ENCODE assay signal across 24 mouse cellular contexts in the genomic region with DNA sequence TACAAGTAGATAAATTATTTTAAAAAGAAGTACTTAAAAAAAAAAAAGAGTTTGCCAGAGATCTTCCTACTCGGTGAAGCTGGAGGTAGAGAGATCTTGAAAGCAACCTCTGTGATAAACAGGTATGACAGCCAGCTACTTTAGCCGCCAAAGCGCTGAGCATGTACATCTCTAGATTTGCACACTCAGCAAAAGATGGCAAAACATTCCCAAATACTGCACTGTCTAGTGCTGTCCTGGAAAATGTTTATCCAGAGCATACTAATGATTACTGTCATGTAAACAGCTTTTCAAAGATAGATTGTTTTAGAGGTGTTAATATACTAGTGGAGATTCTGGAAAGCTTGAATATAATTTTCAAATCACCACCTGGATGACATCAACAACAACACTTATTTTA.
DNase-seq lines count a peak whose midpoint lies in the region; ATAC-seq and TF ChIP-seq lines count a peak whose summit lies in the region.
"Had no signal": no experiment of that assay in that cellular context is flagged by ENCODE, and none has a peak within 500 bp of the region (broad histone marks: within the 10 kb centered on the region; RNA-seq: fewer than 3 reads in every experiment).

No protein-coding gene starts in this region.

- in situ Hi-C loops in CH12.LX (cut with MboI; ENCODE audit: low pct_ligation_motif_present, low pct_unique_long_range_greater_than_20kb, low sequenced_read_pairs), result no loop called here

- no peak for TF ChIP-seq EP300 in CH12.LX (IDR thresholded peaks at IDR 0.05; ENCODE audit: low read length)

- TF ChIP-seq CTCF in gastrocnemius, adult 2 months (IDR thresholded peaks at IDR 0.05), result no peak
- no peak for TF ChIP-seq CTCF in CH12.LX (conservative IDR thresholded peaks at IDR 0.05 in 1 of 2, IDR thresholded peaks at IDR 0.05 in 1 of 2; ENCODE audit: low read depth in 2 of 2, low read length in 2 of 2)

- no peak for ATAC-seq in embryonic facial prominence, embryonic 13.5 days (ENCODE audit: insufficient number of reproducible peaks, insufficient read depth, low FRiP score, low TSS enrichment, low read depth)
- ATAC-seq in limb, embryonic 13.5 days (ENCODE audit: low FRiP score, low read depth), result no peak
- ATAC-seq: activated CD4-positive, CD25-positive, alpha-beta regulatory T cell, adult 4 months; forebrain, embryonic 15.5 days; intestine, postnatal 0 days had no signal

- WGBS in embryonic facial prominence, embryonic 13.5 days, result 84% methylated on average over 3 of the region's 3 CpGs
- 89% methylated on average over 3 of the region's 3 CpGs for WGBS in limb, embryonic 13.5 days

- no peaks in the 10 kb centered on the region for H3K27me3 ChIP-seq in CH12.LX (replicated peaks)
- no peaks in the 10 kb centered on the region for H3K27me3 ChIP-seq in embryonic facial prominence, embryonic 13.5 days
- 0 out of 2 replicates have a peak, but pooled peaks cover 5% of the 10 kb centered on the region for H3K27me3 ChIP-seq in limb, embryonic 13.5 days
- H3K27me3 ChIP-seq: forebrain, embryonic 12.5 days; forebrain, embryonic 15.5 days; heart, embryonic 12.5 days; heart, embryonic 15.5 days; hindbrain, embryonic 12.5 days; hindbrain, embryonic 15.5 days had no signal

- H3K79me2 ChIP-seq in CH12.LX (replicated peaks; ENCODE audit: control insufficient read depth, extremely low read depth, insufficient read depth, poor library complexity, severe bottlenecking), result no peaks in the 10 kb centered on the region

- H3K9ac ChIP-seq in CH12.LX (ENCODE audit: insufficient read depth, low read depth), result no peak overlapping the region
- H3K9ac ChIP-seq in embryonic facial prominence, embryonic 13.5 days, result no peak overlapping the region
- H3K9ac ChIP-seq in limb, embryonic 13.5 days, result no peak overlapping the region
- H3K9ac ChIP-seq: forebrain, embryonic 12.5 days; forebrain, embryonic 15.5 days; heart, embryonic 12.5 days; heart, embryonic 15.5 days; hindbrain, embryonic 12.5 days; hindbrain, embryonic 15.5 days had no signal

- H3K4me1 ChIP-seq in CH12.LX (ENCODE audit: control insufficient read depth in 1 of 2, insufficient read depth in 2 of 2), result peaks cover 14 to 62% of the 10 kb centered on the region in 2 experiments
- peaks cover 72% of the 10 kb centered on the region for H3K4me1 ChIP-seq in embryonic facial prominence, embryonic 13.5 days
- peaks cover 73% of the 10 kb centered on the region for H3K4me1 ChIP-seq in limb, embryonic 13.5 days
- H3K4me1 ChIP-seq: hindbrain, embryonic 15.5 days had no signal

- H3K4me3 ChIP-seq in gastrocnemius, adult 2 months, result peak overlapping the region; percentile 55
- H3K4me3 ChIP-seq in CH12.LX (replicated peaks in 1 of 3; ENCODE audit: low read depth in 2 of 3, low read length in 2 of 3, poor library complexity in 1 of 3), result no peak overlapping the region
- H3K4me3 ChIP-seq in embryonic facial prominence, embryonic 13.5 days, result no peak overlapping the region
- no peak overlapping the region for H3K4me3 ChIP-seq in limb, embryonic 13.5 days
- H3K4me3 ChIP-seq: erythroblast, embryonic 14.5 days; forebrain, embryonic 12.5 days; forebrain, embryonic 15.5 days; heart, embryonic 12.5 days; heart, embryonic 15.5 days; hindbrain, embryonic 12.5 days; hindbrain, embryonic 15.5 days had no signal

- TF ChIP-seq RAD21 in CH12.LX (IDR thresholded peaks at IDR 0.05; ENCODE audit: low read depth, low read length), result no peak

- TF ChIP-seq POLR2A in CH12.LX (IDR thresholded peaks at IDR 0.05; ENCODE audit: low read depth, low read length), result no peak

- peak overlapping the region; percentile 90 for H3K27ac ChIP-seq in gastrocnemius, adult 2 months
- H3K27ac ChIP-seq in CH12.LX (ENCODE audit: insufficient read depth, low read depth), result no peak overlapping the region
- peak overlapping the region; percentile 83 for H3K27ac ChIP-seq in embryonic facial prominence, embryonic 13.5 days
- peak overlapping the region; percentile 77; the same call in 1 of the 2 replicates for H3K27ac ChIP-seq in limb, embryonic 13.5 days
- H3K27ac ChIP-seq: forebrain, embryonic 15.5 days; heart, embryonic 15.5 days; hindbrain, embryonic 15.5 days had no signal

- no peaks in the 10 kb centered on the region for H3K9me3 ChIP-seq in CH12.LX (replicated peaks; ENCODE audit: low read length)
- H3K9me3 ChIP-seq in embryonic facial prominence, embryonic 13.5 days, result no peaks in the 10 kb centered on the region
- H3K9me3 ChIP-seq in limb, embryonic 13.5 days, result no peaks in the 10 kb centered on the region
- H3K9me3 ChIP-seq: forebrain, embryonic 12.5 days; forebrain, embryonic 15.5 days; heart, embryonic 12.5 days; heart, embryonic 15.5 days; hindbrain, embryonic 12.5 days; hindbrain, embryonic 15.5 days had no signal

- no peak overlapping the region for H3K4me2 ChIP-seq in CH12.LX (ENCODE audit: insufficient read depth, low read depth, poor library complexity, severe bottlenecking)
- H3K4me2 ChIP-seq in embryonic facial prominence, embryonic 13.5 days, result no peak overlapping the region
- H3K4me2 ChIP-seq in limb, embryonic 13.5 days (replicated peaks), result no peak overlapping the region
- H3K4me2 ChIP-seq: forebrain, embryonic 12.5 days; forebrain, embryonic 15.5 days; heart, embryonic 12.5 days; heart, embryonic 15.5 days; hindbrain, embryonic 12.5 days; hindbrain, embryonic 15.5 days had no signal

- intact Hi-C loops in gastrocnemius, adult 2 months (cut with DNase I), result loop anchor here (10.0 kb wide), 1 partner anchor 351 kb away; the partner anchor contains the start of gene Six2

- peaks cover 0 to 28% of the 10 kb centered on the region in 2 experiments for H3K36me3 ChIP-seq in CH12.LX (replicated peaks in 1 of 2; ENCODE audit: control insufficient read depth in 1 of 2, insufficient read depth in 1 of 2, low read length in 1 of 2)
- no peaks in the 10 kb centered on the region for H3K36me3 ChIP-seq in embryonic facial prominence, embryonic 13.5 days
- H3K36me3 ChIP-seq in limb, embryonic 13.5 days, result no peaks in the 10 kb centered on the region
- H3K36me3 ChIP-seq: forebrain, embryonic 12.5 days; forebrain, embryonic 15.5 days; heart, embryonic 12.5 days; heart, embryonic 15.5 days; hindbrain, embryonic 12.5 days; hindbrain, embryonic 15.5 days had no signal

- no peak for DNase-seq in gastrocnemius, adult 2 months
- DNase-seq in gastrocnemius, adult 8-10 months (ENCODE audit: low spot score in 2 of 2), result no peak
- no peak for DNase-seq in CH12.LX (ENCODE audit: extremely low read depth)
- no peak for DNase-seq in adrenal gland, adult 2 months
- no peak for DNase-seq in right cerebral cortex, postnatal 25 days
- DNase-seq in right cerebral cortex, postnatal 10 days (ENCODE audit: low spot score in 2 of 2), result no peak
- DNase-seq: adrenal gland, postnatal 10 days; adrenal gland, postnatal 36 days; B cell, adult 2 months; cerebellum, adult 18-20 months; cerebellum, adult 9-10 months; cerebellum, postnatal 14 days; heart, postnatal 10 days had no signal

- dilution Hi-C loops in CH12.LX (cut with MboI; ENCODE audit: extremely low pct_ligation_motif_present, extremely low pct_unique_long_range_greater_than_20kb, low sequenced_read_pairs), result no loop called here

TF ChIP-seq in CH12.LX, 34 proteins besides CTCF, POLR2A, EP300 and RAD21:
- no peak for TF ChIP-seq GABPA (IDR thresholded peaks at IDR 0.05; ENCODE audit: insufficient replicate concordance, low read depth, low read length)
- peak; percentile 59; the same call in 1 of the 2 replicates for TF ChIP-seq MAFK (IDR thresholded peaks at IDR 0.05; ENCODE audit: insufficient replicate concordance, low read length)
